Mouse (Mus musculus) cerebellum, postnatal 36 days (tissue): ENCODE measurements around the gene Arid1b.
"Not testable (repeated sequence)": the region's sequence is repeated elsewhere in the genome, so short reads cannot be mapped to it uniquely, and the experiment has no call there.

Experiments
- DNase-seq, 2 experiments: peaks; one replicate each; pipeline ENCODE4 v3.0.0; 2021 to 2022; ENCODE audit warnings: mixed read lengths in 2 of 2

Gene Arid1b

GRCm38 (mm10) chr17:5093343-5093742, 99.2 kb downstream of the Arid1b start:
- not testable (repeated sequence) for DNase-seq

GRCm38 (mm10) chr17:5094636-5095035, 100.5 kb downstream of the Arid1b start:
- DNase-seq = no peak

GRCm38 (mm10) chr17:5095741-5096140, 101.6 kb downstream of the Arid1b start:
- DNase-seq = no peak

- DNase-seq = no peak
Measured at GRCm38 (mm10) chr17:5097046-5097445, 102.9 kb downstream of the Arid1b start.

- DNase-seq = no peak
Measured at GRCm38 (mm10) chr17:5097545-5098475, 103.7 kb downstream of the Arid1b start.

GRCm38 (mm10) chr17:5098727-5099126, 104.6 kb downstream of the Arid1b start:
- DNase-seq = no peak

- DNase-seq = no peak
Measured at GRCm38 (mm10) chr17:5099238-5099637, 105.1 kb downstream of the Arid1b start.

GRCm38 (mm10) chr17:5101157-5101556, 107.0 kb downstream of the Arid1b start:
- DNase-seq = no peak

GRCm38 (mm10) chr17:5101887-5102286, 107.8 kb downstream of the Arid1b start:
- DNase-seq = no peak

- no peak for DNase-seq
Measured at GRCm38 (mm10) chr17:5105746-5106145, 111.6 kb downstream of the Arid1b start.

GRCm38 (mm10) chr17:5106263-5107195, 112.4 kb downstream of the Arid1b start:
- DNase-seq = no peak

- DNase-seq = no peak
Measured at GRCm38 (mm10) chr17:5107501-5107900, 113.4 kb downstream of the Arid1b start.

GRCm38 (mm10) chr17:5108022-5108421, 113.9 kb downstream of the Arid1b start:
- no peak for DNase-seq

GRCm38 (mm10) chr17:5108546-5109142, 114.5 kb downstream of the Arid1b start:
- no peak for DNase-seq

GRCm38 (mm10) chr17:5109343-5109742, 115.2 kb downstream of the Arid1b start:
- no peak for DNase-seq

- no peak for DNase-seq
Measured at GRCm38 (mm10) chr17:5110159-5110558, 116.0 kb downstream of the Arid1b start.

- not testable (repeated sequence) for DNase-seq
Measured at GRCm38 (mm10) chr17:5110981-5111380, 116.8 kb downstream of the Arid1b start.

GRCm38 (mm10) chr17:5112116-5112515, 118.0 kb downstream of the Arid1b start:
- no peak for DNase-seq

- peak; percentile 54 to 68 for DNase-seq
Measured at GRCm38 (mm10) chr17:5115952-5116351, 121.8 kb downstream of the Arid1b start.

- no peak for DNase-seq
Measured at GRCm38 (mm10) chr17:5116990-5117389, 122.9 kb downstream of the Arid1b start.

GRCm38 (mm10) chr17:5118171-5118570, 124.0 kb downstream of the Arid1b start:
- DNase-seq = no peak

GRCm38 (mm10) chr17:5124643-5125042, 130.5 kb downstream of the Arid1b start:
- no peak for DNase-seq
